Mouse (Mus musculus) CD4-positive, CD25-positive, alpha-beta regulatory T cell, adult 2 months (primary cell): Measurements from ENCODE around the gene Mpig6b.
"Not testable (repeated sequence)": the region's sequence is repeated elsewhere in the genome, so short reads cannot be mapped to it uniquely, and the experiment has no call there.

Experiments
- DNase-seq: peaks from one replicate; pipeline ENCODE4 v3.0.0-alpha.2; 2012; ENCODE audit warnings: low read depth, low spot score

Gene Mpig6b

GRCm38 (mm10) chr17:35039121-35039873 is 26.7 kb downstream of the Mpig6b start:
- DNase-seq, result no peak

GRCm38 (mm10) chr17:35034896-35035295 is 31.1 kb downstream of the Mpig6b start:
- DNase-seq, result no peak

GRCm38 (mm10) chr17:35033703-35034102 is 32.3 kb downstream of the Mpig6b start:
- DNase-seq, result not testable (repeated sequence)

GRCm38 (mm10) chr17:35032323-35032870 is 33.6 kb downstream of the Mpig6b start:
- no peak for DNase-seq

GRCm38 (mm10) chr17:35031880-35032279 is 34.1 kb downstream of the Mpig6b start:
- no peak for DNase-seq

- no peak for DNase-seq
Measured at GRCm38 (mm10) chr17:35031272-35031671, 34.7 kb downstream of the Mpig6b start.

- DNase-seq, result peak; percentile 60
Measured at GRCm38 (mm10) chr17:35029691-35030532, 36.1 kb downstream of the Mpig6b start.

- DNase-seq, result no peak
Measured at GRCm38 (mm10) chr17:35028315-35028714, 37.7 kb downstream of the Mpig6b start.

- no peak for DNase-seq
Measured at GRCm38 (mm10) chr17:35027277-35028068, 38.5 kb downstream of the Mpig6b start, which contains the start of gene Sapcd1. Gene Sapcd1, minus strand, starts transcription at chr17:35028016.

- DNase-seq, result no peak
Measured at GRCm38 (mm10) chr17:35026206-35026605, 39.8 kb downstream of the Mpig6b start.

GRCm38 (mm10) chr17:35024691-35025488 is 41.1 kb downstream of the Mpig6b start:
- no peak for DNase-seq

- no peak for DNase-seq
Measured at GRCm38 (mm10) chr17:35024261-35024660, 41.7 kb downstream of the Mpig6b start.

GRCm38 (mm10) chr17:35023756-35024155 is 42.2 kb downstream of the Mpig6b start:
- DNase-seq, result no peak

- no peak for DNase-seq
Measured at GRCm38 (mm10) chr17:35023221-35023620, 42.8 kb downstream of the Mpig6b start.

- DNase-seq, result no peak
Measured at GRCm38 (mm10) chr17:35022541-35023060, 43.4 kb downstream of the Mpig6b start.

- DNase-seq, result no peak
Measured at GRCm38 (mm10) chr17:35021842-35022477, 44.0 kb downstream of the Mpig6b start.

GRCm38 (mm10) chr17:35021163-35021808 is 44.7 kb downstream of the Mpig6b start:
- peak; percentile 89 for DNase-seq

- no peak for DNase-seq
Measured at GRCm38 (mm10) chr17:35020551-35020950, 45.4 kb downstream of the Mpig6b start.

- no peak for DNase-seq
Measured at GRCm38 (mm10) chr17:35019894-35020293, 46.1 kb downstream of the Mpig6b start.
